Mouse (Mus musculus) mouse trophoblast stem cell (cell line): ENCODE data around the gene Gm4553.
"Not testable (repeated sequence)": the region's sequence is repeated elsewhere in the genome, so short reads cannot be mapped to it uniquely, and the experiment has no call there.

Experiments used
- in situ Hi-C, 2 experiments: fragments of 300-500 bp; cut with MseI, MboI; formaldehyde crosslinking; loops; 2 replicates in 1 of 2; 3 replicates in 1 of 2; pipeline ENCODE4 v1.15.1; 2025

The Gm4553 gene

DNA sequence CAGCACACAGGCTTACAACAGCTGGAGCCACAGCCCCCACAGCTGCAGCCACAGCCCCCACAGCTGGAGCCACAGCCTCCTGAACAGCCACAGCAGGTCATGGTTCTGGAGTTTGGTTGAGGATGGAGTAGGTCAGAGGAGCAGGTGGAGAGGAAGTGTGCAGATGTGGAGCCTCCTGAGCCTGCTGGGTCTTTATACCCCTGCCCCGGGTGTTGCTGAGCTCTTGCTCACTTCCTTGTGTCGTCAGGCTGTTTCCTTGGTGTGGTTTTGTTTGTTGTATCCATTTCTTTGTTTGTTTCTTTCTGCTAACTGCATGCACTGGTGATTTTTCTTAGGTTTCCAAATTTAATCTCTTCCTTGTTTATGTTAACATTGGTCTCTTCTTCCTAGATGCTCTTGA, 29.6 kb downstream of the Gm4553 start, which contains the start of gene Gm39115:
TSS of gene Gm39115 (minus strand) at position 101 of the 400 bp plus-strand sequence.
- in situ Hi-C loops = not testable (repeated sequence)

DNA sequence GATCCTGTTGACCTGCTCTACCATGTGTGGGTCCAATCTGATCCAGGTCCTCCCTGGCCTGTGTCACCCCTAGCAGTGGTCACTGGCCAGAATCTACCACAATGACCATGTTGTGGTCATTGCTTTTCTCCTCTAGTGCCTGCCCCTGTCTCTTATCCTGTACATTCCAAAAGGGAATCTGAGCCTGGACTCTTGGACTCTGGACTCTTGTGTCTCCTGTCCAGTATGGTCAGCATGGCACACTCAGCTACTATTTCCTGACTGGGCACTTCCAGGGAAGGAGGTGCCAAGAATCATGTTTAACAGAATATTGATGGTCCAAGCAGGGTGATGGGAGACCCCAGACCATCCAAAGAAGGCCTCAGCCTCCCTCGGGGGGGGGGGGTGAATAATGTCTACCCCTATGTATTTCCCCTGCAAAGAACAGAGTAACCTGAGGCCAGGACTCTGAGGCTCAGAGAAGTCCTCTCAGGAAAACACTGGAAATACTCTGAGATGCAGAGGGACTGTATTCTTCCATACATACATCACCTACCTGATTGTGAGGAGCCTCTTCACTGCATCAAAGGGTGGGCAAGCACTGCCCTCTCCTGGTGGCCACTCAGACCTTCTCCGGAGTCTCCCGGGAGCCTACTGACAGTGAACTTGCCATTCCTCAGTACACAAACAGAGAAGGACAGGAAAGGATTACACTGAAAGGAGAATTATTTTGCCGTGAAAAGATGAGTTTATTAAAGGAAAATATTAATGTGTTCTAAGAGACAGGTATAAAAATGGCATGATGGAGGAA, 31.1 kb downstream of the Gm4553 start:
- in situ Hi-C loops = no loop called here

DNA sequence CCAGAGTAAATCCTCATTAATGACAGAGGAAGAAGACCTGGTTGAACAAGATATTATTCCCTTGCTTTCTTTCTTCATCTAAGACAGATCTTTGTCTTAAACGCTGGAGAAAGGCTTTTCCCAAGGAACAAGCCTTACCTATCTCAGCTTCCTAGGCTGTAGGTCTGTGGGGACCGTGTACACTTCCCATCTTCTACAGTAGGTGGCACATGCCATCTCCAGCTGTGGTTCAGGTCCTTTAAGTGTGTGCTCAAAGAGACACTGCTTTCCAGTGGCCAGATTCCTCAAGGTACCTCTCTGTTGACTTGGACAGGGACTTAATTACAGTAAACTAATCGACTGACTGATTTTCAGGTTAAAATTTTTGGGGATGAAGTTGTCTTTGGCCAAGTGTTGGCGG, 36.7 kb downstream of the Gm4553 start:
- in situ Hi-C loops = no loop called here

DNA sequence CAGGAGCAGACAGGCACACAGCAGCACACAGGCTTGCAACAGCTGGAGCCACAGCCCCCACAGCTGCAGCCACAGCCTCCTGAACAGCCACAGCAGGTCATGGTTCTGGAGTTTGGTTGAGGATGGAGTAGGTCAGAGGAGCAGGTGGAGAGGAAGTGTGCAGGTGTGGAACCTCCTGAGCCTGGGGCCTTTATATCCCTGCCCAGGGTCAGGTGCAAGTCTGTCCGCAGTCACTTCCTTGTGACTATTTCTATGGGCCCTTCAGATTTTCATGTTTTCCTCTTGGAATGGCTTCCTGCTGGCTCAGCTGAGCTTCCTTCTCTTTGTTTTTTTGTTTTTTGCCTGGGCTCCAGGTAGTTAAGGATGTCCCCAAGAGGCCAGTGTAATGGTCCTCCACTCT, 44.9 kb downstream of the Gm4553 start, which contains the start of gene Gm45618:
TSS of gene Gm45618 (minus strand) at position 101 of the 400 bp plus-strand sequence.
- in situ Hi-C loops = not testable (repeated sequence)

DNA sequence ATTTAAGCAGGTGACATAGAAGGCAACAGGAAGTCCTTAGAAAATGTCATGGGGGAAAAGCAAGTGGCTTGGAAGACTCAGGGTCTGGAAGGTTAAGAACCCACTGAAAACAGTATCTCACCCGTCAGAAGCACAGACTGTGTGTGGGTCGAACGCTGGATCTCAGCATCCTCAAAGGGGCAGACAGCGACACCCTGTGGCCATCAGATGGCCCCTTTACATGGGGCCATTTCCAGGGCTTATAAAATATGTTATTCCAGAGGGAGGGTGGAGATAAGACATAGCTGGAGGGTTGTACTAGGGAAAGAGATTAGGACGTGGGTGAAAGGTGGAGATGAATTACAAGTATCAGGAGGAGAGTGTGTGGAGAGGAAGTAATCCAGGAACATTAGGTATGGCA, 45.9 kb downstream of the Gm4553 start:
- in situ Hi-C loops = no loop called here
